Mouse (Mus musculus): ENCODE results near the gene Lonp2.

Lonp2 gene

GRCm38 (mm10) chr8:86760746-86761145 is 136.9 kb downstream of the Lonp2 start:
- DNase-seq: no peak

DNA sequence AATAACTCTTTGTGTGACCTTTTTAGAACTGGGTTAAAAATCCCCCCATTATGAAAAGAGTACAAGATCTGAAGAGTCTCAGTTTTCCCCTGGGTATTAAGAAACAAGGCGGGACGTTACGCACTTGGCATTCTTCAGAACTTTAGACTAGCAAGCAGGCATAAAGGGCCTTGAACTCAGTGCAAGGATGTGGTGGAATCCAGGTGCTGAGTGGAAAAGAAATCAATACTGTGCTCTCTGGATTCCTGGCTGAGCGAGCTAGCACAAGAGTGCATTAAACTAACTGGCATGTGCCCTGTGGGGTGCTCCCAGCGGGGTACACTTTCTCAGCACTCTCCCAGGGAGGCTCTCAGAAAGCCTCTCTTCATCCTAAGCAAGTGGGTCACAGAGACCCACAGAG is 139.0 kb downstream of the Lonp2 start:
- DNase-seq: no peak

- no peak for DNase-seq
Observed at GRCm38 (mm10) chr8:86765155-86765554, 141.3 kb downstream of the Lonp2 start.

DNA sequence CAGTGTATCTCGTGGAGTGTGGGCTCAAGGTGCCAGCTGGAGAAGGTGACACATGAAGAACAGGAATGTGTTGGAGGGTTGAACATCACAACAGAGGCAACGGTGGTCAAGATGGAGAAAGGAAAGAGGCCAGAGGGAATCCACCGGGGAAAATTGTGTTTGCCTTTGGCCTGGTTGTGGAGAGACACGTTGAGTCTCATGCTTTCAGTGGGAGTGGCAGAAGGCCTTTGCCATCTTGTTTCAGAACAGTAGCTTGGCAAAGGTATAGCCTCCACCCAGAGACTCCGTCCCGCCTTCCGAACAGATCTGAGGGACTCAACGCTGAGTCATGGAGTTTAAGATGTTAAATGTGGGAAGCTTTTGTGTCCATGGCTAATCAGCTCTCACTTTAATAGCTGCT is 141.8 kb downstream of the Lonp2 start:
- no peak for DNase-seq

GRCm38 (mm10) chr8:86766548-86767211 is 142.8 kb downstream of the Lonp2 start:
- DNase-seq: no peak

DNA sequence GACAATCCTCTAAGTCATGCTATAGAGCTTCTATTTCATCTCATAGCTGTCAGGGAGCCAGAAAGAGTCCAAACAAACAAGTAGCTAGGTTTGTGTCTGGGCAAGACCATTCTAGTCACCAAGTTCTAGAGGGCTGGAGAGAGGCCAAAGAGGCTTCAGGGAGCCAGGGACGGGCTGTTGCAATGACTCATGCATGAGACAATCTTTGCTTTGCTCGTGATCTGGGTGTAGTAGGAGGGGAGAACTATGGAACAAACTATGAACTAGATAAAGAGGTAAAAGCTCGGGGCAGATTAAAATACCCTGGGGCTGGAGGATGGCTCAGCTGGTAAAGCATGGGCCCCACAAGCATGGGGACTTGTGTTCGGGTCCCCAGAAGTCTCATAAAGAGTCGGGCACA is 144.7 kb downstream of the Lonp2 start:
- DNase-seq: no peak

DNA sequence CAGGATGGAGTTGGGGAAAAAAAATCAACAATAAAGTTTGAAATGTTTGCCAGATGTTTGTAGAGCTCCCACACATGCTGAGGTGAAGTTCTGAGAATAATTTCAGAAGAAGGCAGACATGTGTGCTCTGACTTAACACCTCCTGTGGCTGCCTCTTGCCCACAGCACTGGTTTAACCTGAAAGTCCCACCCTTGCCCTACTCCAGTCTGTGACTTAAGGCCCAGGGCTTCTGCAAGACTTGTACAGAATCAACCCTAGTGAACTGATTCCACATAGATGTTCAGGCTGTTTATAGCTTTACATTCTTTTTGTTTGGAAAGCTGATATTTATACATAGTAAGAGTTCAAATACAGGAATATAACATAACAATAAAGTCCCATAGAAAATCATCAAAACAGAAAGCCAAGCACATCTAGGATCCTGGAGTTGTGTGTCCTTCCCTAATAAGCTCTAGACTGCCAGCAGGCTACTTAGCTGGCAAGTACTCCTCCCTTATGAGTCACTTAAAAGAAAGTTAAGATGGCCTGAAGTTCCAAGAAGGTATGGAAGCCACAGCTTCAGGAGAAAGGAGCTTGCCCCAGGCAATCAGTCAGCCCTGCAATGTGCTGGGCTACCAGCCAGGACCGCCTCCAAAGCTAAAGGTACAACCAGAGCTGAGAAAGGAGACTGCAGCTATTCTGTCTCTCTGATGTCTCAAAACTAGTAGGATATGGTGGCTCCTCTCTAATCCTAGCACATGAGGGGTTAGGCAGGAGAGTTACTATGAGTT is 146.3 kb downstream of the Lonp2 start:
- no peak for DNase-seq
